Mouse (Mus musculus) cerebellum, adult 2 months (tissue): ENCODE measurements around the gene Phldb1.

ENCODE experiments used
- CTCF ChIP-seq: fragments of 200-500 bp; IDR thresholded peaks from 2 replicates; pipeline ENCODE4 v1.5.1; 2011; ENCODE audit warnings: low read depth, mild to moderate bottlenecking, control low read depth, low read length, moderate library complexity, borderline replicate concordance; ENCODE audit not compliant: insufficient read depth
- POLR2A ChIP-seq: fragments of 200-500 bp; IDR thresholded peaks from 2 replicates; pipeline ENCODE4 v1.6.1; 2011; ENCODE audit warnings: low read length, control low read depth, borderline replicate concordance; ENCODE audit not compliant: insufficient read depth

DNA sequence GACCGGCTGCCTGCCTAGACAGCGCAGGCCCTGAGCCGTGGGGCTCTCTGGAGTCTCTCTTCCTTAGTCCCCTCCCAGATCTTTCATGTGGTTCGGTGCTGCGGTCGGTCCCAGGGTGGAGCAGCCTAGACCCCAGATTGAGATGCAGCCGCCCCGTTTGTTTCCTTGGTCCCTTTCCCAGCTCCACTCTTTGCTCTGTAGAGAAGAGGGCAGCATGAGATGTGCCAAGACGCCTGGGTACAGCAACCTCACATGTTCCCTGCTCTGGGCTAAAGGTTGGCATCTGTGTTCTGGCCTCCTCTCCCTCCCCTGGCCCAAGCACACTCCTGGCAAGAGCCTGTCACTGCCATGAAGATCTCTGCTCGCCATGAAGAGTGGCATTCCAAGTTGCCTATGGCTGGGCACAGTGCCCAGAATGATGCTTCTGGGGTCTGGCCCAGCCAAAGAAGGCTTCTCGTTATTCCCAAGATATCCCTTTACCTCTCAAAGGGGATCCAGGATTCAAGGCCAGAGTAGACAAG, 11.4 kb downstream of the Phldb1 start:
- no peak for TF ChIP-seq CTCF
- no peak for TF ChIP-seq POLR2A
